Mouse (Mus musculus) monocyte, adult 5-6 weeks (primary cell): ENCODE measurements around the gene Prdm2. TPM values are rescaled to one million over a fixed set of nuclear protein-coding genes. Genes with fewer than 3 reads are reported as not detected.

ENCODE experiments used
- ATAC-seq: fragments of 153-309, 156-312 bp; replicated peaks from 2 replicates; pipeline ENCODE4 v1.8.0; 2017; ENCODE audit warnings: mild to moderate bottlenecking; ENCODE audit not compliant: low TSS enrichment, insufficient number of reproducible peaks, severe bottlenecking, poor library complexity, low FRiP score
- total RNA-seq: library from RNA; stranded (forward); fragments of 200-1000, 200-491, 200-594 nt; gene quantifications from 3 replicates; pipeline ENCODE4 v1.2.3, GENCODE M21; 2017

Prdm2 gene
- total RNA-seq, 1 experiment from 2014 or later = 30.2 TPM

DNA sequence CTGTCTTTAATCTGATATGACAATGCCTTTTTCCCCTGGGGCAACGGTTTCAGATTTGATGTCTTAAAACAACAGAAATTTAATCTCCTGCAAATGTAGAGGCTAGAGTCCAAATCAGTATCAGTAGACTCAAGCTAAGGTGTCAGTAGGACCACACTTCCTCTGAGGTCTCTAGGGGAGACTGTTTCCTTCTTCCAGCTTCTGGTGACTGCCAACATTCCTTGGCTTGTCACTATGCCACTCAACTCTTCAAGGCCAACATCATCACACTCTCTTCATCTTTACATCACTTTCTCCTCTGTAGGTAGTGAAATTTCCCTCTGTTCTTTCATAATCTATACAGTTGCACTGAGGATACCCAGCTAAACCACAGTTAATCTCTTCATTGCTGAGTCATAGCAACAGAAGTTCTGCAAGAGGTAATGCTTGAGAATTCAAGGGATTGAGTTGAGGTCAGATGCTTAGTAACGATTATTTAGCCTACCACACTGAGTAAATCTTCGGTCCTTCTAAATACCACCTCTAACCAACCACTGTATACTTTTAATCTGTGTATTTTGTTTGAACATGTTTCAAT, 1.5 kb upstream of the Prdm2 start:
- ATAC-seq = no peak

DNA sequence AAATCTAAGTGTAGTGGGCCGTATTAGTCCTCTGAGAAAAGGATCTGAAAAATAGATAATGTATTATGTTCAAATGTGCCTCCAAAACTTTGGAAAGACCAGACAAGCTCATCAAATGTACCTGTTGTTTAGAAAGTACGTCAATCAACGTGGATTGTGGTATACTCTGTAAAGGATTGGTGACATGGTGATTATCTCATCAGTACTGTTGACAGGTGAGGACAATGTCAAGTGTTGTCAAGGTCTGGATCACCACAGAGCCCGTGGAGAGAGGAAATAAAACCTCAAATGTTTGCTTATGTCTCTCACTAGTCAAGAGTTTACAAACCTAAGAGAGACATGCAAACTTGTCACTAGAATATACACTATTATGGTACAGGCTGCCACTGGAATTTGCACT, 776 bp upstream of the Prdm2 start:
- no peak for ATAC-seq

DNA sequence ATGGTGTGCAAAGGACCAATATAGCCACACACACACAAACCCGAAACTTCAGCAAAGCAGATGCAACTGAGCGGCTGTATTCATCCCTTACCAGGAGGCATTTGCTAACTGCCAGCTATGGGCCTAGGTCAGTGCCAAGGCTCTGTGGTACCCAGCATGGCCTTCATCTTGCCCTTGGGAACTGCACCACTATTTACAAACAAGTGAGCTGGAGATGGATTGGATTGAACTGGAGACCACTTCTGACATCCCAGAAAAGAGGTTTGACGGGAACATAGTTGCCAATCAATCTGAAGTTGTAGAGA, 332 bp upstream of the Prdm2 start:
- ATAC-seq = 0 out of 2 replicates have a peak, but pooled peaks have one; percentile 15

- no peak for ATAC-seq
Observed at GRCm38 (mm10) chr4:143211584-143212340, 1.0 kb downstream of the Prdm2 start.

DNA sequence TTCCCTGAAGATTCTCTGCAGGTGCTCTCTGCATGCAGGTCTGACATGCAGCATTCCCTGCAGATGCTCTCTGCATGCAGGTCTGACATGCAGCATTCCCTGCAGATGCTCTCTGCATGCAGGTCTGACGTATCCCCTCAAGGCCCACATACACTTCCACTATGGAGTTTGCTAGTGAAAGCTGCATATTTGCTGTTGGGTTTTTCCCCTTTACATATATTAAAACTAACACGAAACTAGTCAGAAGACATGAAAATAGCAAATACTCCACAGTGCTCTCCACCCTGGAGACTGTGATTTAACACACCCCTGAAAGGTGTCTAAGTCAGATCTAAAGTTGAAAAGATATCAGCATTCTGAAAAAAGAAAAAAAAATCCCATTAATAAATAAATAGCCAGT, 2.8 kb downstream of the Prdm2 start:
- ATAC-seq = no peak

GRCm38 (mm10) chr4:143202653-143203052, 10.1 kb downstream of the Prdm2 start:
- ATAC-seq = no peak

GRCm38 (mm10) chr4:143198371-143198770, 14.4 kb downstream of the Prdm2 start:
- ATAC-seq = no peak

DNA sequence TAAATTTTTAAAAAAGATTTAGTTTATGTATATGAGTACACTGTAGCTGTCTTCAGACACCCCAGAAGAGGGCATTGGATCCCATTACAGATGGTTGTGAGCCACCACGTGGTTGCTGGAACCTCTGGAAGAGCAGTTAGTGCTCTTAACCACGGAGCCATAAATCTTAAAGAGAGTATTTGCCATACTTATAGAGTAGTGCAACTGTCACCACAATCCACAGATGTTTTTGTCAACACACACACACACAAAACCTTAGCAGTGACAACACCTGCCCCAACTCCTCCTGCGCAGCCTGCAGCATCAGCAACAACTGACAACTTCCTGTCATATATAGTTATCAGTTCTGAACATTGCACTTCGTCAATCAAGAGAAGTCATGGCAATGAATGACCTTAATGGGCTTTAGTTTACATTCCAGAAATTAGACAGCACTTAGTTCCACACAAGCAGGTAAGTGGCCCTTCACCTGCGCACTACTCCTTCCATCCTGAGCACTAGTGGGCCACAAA, 14.9 kb downstream of the Prdm2 start:
- no peak for ATAC-seq

DNA sequence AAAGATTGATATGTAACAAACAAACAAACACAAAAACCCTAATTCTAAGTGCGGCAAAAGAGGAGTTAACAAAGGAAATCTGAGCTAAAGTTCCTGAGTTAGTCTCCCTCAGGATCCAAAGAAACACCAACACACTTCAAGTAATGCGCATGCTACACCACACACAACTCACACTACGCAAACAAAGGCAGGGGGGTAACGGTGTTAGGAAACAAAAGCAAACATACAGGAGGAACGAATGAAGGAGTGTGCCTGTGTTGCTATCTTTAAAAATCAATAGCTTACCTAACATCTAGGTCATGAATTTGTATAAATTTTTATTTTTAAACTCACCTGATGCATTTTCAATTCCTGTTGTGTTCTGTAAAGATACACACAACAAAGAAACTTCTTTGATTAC, 18.5 kb downstream of the Prdm2 start:
- ATAC-seq = no peak

DNA sequence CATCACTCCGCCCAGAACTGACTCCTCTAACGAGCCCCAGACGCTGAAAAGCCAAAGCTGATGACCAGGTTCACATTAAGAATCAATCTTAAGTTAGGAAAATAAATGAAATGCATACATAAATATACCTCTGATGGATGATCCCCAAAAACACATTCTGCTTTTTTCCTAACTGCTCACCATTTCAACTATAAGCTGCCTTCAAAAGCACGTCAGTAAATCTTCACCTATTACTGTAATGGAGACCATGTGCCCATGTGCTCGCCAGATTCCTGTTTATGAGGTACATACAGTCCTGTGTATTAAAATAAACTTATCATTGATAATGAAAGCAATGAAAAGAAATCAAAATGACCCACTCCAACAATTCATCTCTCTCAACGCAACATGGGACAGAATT, 19.6 kb downstream of the Prdm2 start:
- ATAC-seq = no peak

DNA sequence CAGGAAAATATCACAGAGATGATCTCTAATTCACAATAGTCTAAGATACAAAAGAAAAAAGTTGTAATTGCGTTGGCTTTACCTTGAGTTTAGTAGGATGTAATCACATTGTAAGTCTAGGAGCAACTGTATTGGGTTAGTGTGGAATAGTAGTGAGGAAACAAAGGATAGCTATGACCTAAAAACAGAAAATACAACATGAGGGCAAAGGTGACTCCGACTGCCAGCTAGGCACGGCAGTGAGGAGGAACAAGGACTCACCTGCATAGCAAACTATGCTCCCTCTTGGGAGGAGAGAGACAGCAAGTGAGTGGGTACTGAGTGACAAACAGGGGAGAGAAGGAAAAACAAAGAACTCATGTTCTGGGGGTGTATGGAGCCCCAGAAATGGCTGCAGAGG, 21.0 kb downstream of the Prdm2 start:
- no peak for ATAC-seq

GRCm38 (mm10) chr4:143190657-143191056, 22.1 kb downstream of the Prdm2 start:
- no peak for ATAC-seq

DNA sequence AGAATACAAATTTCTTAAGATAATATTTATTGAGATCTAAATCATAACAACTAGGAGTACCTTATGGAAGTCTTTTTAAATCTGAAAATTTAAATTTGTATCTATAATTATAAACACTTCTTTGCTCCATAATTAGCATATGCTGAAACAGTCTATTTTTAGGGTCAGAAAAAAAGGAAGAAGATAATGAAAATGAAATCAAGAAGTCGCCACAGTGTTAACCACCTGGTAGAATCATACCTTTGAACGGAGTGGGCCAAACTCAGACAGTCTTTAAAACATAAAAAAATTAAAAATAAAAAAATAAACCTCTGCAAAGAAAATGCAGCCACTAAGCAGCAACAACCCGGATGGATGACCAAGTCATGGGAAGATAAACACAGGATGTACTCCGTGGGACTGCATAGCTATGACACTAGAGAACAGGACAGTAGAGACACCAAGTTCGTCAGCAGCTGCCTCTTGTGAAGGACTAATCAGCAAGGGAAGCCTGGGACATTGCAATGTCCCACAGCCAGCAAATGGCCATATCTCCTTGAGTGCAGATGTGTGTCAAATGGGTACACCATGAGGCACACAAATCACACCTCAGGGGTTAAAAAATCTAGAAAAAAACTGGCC, 24.1 kb downstream of the Prdm2 start:
- ATAC-seq = 0 out of 2 replicates have a peak, but pooled peaks have one; percentile 23

- no peak for ATAC-seq
Observed at GRCm38 (mm10) chr4:143186066-143186465, 26.7 kb downstream of the Prdm2 start.

DNA sequence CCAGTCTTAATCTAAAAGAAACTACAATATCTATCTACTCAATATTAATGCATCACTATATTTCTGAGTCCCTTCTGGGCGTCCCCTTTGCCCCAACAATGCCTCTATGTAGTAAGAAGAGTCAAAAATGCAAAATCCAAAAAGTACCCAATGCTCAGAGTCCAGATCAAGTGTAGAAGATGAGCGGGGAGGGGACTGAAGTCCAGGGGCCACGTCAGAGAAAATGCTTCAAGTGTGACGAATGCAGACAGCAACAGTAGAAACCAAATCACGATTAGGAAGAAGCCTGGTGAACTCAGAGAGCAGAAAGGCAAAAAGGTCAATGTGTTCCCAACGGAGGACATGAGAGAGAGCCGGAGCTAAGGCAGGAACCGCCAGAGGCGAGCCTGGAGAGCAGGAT, 27.3 kb downstream of the Prdm2 start:
- no peak for ATAC-seq

- ATAC-seq = no peak
Observed at GRCm38 (mm10) chr4:143183141-143183540, 29.7 kb downstream of the Prdm2 start.

DNA sequence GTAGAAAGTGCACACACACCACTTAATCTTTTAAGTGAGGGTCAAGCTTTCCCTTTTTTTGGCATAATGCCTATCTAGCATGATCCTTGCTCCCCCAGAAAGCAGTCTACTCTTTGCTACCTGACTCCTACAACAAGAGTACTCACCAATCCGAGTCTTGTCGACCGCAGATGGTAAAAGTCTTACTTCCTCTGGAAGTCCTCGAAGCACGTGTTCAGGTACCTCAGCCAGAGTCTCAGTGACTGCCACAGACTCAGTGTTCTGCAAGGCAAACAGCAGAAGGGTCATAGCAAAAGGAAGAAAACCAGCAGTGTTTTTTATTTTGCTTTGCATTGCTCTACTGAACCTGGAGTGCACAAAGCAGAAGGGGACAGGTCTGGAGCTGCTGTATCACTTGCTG, 32.1 kb downstream of the Prdm2 start:
- no peak for ATAC-seq

DNA sequence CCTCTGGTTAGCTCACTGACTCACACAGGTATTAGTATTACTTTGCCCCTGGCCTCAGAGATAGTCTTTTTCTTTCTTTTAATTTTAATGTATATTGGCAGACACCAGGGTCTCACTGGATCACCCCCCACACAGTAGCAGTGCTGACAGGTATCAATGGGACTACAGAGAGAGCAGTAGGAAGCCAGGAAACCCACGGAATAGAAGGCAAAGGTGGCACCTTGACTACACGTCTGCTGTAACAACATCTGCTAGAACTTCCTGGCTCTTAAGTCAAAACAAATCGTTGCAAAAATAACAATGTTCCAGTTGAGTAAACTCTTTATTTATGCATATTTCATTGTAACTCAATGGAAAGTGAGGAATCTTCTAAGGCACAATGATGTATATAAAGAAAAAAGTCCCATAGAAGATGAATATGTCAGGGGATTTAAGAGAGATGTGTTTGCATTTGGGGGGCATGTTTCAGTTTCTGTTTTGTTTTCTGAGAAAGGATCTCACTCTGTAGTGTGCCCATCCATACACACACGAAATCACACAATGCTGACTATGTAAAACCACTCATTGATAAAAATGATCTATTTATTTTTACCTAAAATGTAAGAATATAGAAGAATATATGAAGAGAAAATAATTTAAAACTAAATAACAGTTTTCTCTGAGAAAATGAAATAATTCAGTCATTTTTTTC, 41.0 kb downstream of the Prdm2 start:
- ATAC-seq = no peak

DNA sequence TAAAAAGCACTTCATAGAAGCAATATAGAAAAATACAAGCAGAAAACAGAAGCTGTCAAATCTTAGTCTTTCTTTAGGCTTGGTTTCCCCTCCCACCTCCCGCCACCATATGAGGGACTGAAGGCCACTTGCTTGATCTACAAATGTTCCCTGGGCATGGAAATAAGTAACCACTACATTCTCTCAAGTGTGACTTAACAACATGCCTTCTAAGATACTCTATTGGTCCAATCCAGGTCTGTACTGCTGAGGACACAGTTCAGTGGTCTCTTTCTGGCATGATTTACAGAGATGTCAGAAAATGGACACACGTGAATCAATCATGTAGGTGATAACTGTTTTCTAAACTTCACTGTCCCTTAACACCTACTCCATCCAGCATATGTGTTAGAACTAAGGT, 42.5 kb downstream of the Prdm2 start:
- no peak for ATAC-seq

- no peak for ATAC-seq
Observed at GRCm38 (mm10) chr4:143168093-143168492, 44.7 kb downstream of the Prdm2 start.
